Mouse (Mus musculus): Measurements from ENCODE around the gene Thada.

The Thada gene

GRCm38 (mm10) chr17:84185581-84186450 lies 280.2 kb downstream of the Thada start:
- peak; percentile 72 for DNase-seq (ENCODE audit: low spot score)

- peak; percentile 51 for DNase-seq (ENCODE audit: low spot score)
These were observed 281.0 kb downstream of the Thada start for GRCm38 (mm10) chr17:84185011-84185411.

- peak; percentile 94 for DNase-seq (ENCODE audit: low spot score)
These were observed 282.7 kb downstream of the Thada start for GRCm38 (mm10) chr17:84183291-84183781.

GRCm38 (mm10) chr17:84182311-84183271 lies 283.4 kb downstream of the Thada start:
- DNase-seq (ENCODE audit: low spot score) = no peak

- DNase-seq (ENCODE audit: low spot score) = peak; percentile 79
These were observed 284.3 kb downstream of the Thada start for GRCm38 (mm10) chr17:84181502-84182310.

- DNase-seq (ENCODE audit: low spot score) = peak; percentile 86
These were observed 285.1 kb downstream of the Thada start for GRCm38 (mm10) chr17:84180715-84181501.

- no peak for DNase-seq (ENCODE audit: low spot score)
These were observed 286.0 kb downstream of the Thada start for GRCm38 (mm10) chr17:84179973-84180365.

GRCm38 (mm10) chr17:84179026-84179972 lies 286.7 kb downstream of the Thada start:
- no peak for DNase-seq (ENCODE audit: low spot score)

- no peak for DNase-seq (ENCODE audit: low spot score)
These were observed 288.5 kb downstream of the Thada start for GRCm38 (mm10) chr17:84177481-84177880.

GRCm38 (mm10) chr17:84176446-84176845 lies 289.6 kb downstream of the Thada start:
- no peak for DNase-seq (ENCODE audit: low spot score)

GRCm38 (mm10) chr17:84175196-84175595 lies 290.8 kb downstream of the Thada start:
- no peak for DNase-seq (ENCODE audit: low spot score)

- no peak for DNase-seq (ENCODE audit: low spot score)
These were observed 298.6 kb downstream of the Thada start for GRCm38 (mm10) chr17:84167377-84167776.

- no peak for DNase-seq (ENCODE audit: low spot score)
These were observed 299.7 kb downstream of the Thada start for GRCm38 (mm10) chr17:84166135-84166860.

GRCm38 (mm10) chr17:84165735-84166134 lies 300.3 kb downstream of the Thada start:
- DNase-seq (ENCODE audit: low spot score) = no peak

GRCm38 (mm10) chr17:84164146-84164545 lies 301.9 kb downstream of the Thada start:
- no peak for DNase-seq (ENCODE audit: low spot score)

- DNase-seq (ENCODE audit: low spot score) = no peak
These were observed 302.8 kb downstream of the Thada start for GRCm38 (mm10) chr17:84163066-84163785.

- DNase-seq (ENCODE audit: low spot score) = no peak
These were observed 303.7 kb downstream of the Thada start for GRCm38 (mm10) chr17:84162211-84162760.
